In the genomic region with DNA sequence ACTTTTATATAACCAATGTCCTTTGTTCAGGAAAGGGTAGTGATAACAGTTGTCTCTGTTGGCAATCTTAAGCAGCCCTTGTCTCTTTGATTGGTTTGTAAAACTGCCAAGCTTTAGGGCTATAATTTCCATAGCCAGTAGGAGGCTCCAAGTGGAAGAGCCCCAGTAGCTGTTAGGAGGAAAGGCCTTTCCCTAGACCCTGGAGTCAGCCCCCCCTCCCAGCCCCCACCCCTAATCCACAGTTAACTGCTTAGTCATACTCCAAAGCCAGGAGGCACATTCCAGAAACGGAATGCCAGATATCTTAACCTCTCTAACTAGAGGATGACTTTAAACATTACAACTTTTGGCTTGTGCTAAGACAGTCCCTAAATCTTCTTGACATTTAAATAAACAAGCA, we compare ENCODE assay signal across 12 mouse cellular contexts. TPM values are rescaled to one million over a fixed set of nuclear protein-coding genes. Genes with fewer than 3 reads are reported as not detected.
DNase-seq lines count a peak whose midpoint lies in the region; ATAC-seq and TF ChIP-seq lines count a peak whose summit lies in the region.
"Had no signal": no experiment of that assay in that cellular context is flagged by ENCODE, and none has a peak within 500 bp of the region (broad histone marks: within the 10 kb centered on the region; RNA-seq: fewer than 3 reads in every experiment).

No protein-coding gene starts in this region.

- no peaks in the 10 kb centered on the region for H3K36me3 ChIP-seq in intestine, postnatal 0 days (ENCODE audit: control insufficient read depth, insufficient read depth)
- H3K36me3 ChIP-seq: midbrain, embryonic 12.5 days had no signal

- no peak for ATAC-seq in intestine, postnatal 0 days

- no peak overlapping the region for H3K4me3 ChIP-seq in intestine, postnatal 0 days (ENCODE audit: low read depth, low read length)
- H3K4me3 ChIP-seq in cerebellum, adult 2 months (replicated peaks; ENCODE audit: insufficient read depth, low read depth, low read length): no peak overlapping the region
- H3K4me3 ChIP-seq: midbrain, embryonic 12.5 days had no signal

- no peaks in the 10 kb centered on the region for H3K27me3 ChIP-seq in intestine, postnatal 0 days (replicated peaks; ENCODE audit: control insufficient read depth, insufficient read depth, low read length)
- H3K27me3 ChIP-seq in cerebellum, adult 2 months (ENCODE audit: control insufficient read depth, insufficient read depth, low read length): no peaks in the 10 kb centered on the region
- H3K27me3 ChIP-seq: midbrain, embryonic 12.5 days had no signal

- no peak overlapping the region for H3K27ac ChIP-seq in intestine, postnatal 0 days (ENCODE audit: low read depth, low read length)
- no peak overlapping the region for H3K27ac ChIP-seq in cerebellum, adult 2 months (ENCODE audit: insufficient read depth, low read length)
- H3K27ac ChIP-seq: liver, embryonic 14.5 days; midbrain, embryonic 12.5 days had no signal

- H3K4me1 ChIP-seq in intestine, postnatal 0 days (replicated peaks; ENCODE audit: control insufficient read depth, insufficient read depth, low read length): no peaks in the 10 kb centered on the region; the same call in 1 of the 2 replicates
- H3K4me1 ChIP-seq in cerebellum, adult 2 months (ENCODE audit: control insufficient read depth, insufficient read depth, low read length): no peaks in the 10 kb centered on the region

- no peaks in the 10 kb centered on the region for H3K9me3 ChIP-seq in intestine, postnatal 0 days (ENCODE audit: control insufficient read depth)
- H3K9me3 ChIP-seq: midbrain, embryonic 12.5 days had no signal

- WGBS in intestine, postnatal 0 days: 22% methylated on average over 1 of the region's 1 CpGs
- WGBS in cerebellum, adult 2 months: 20% methylated on average over 1 of the region's 1 CpGs

- DNase-seq in kidney, postnatal 10 days: peak; percentile 19
- no peak for DNase-seq in kidney, adult 9 months
- DNase-seq in ES-CJ7 (ENCODE audit: low read depth, low spot score): peak; percentile 66
- peak; percentile 93 for DNase-seq in R1 (ENCODE audit: low read depth, low spot score)
- DNase-seq in cerebellum, adult 2 months: no peak
- no peak for DNase-seq in left cerebral cortex, adult 18-20 months (ENCODE audit: low spot score in 2 of 2)
- DNase-seq: cerebellum, postnatal 25 days; layer of hippocampus, postnatal 36 days had no signal

- no peak overlapping the region for H3K4me2 ChIP-seq in intestine, postnatal 0 days (replicated peaks; ENCODE audit: low read depth)
- H3K4me2 ChIP-seq: midbrain, embryonic 12.5 days had no signal

- peak; percentile 38; the same call in 1 of the 2 replicates for TF ChIP-seq CTCF in intestine, postnatal 0 days (IDR thresholded peaks at IDR 0.05; ENCODE audit: low read depth)
- TF ChIP-seq CTCF in cerebellum, adult 2 months (IDR thresholded peaks at IDR 0.05; ENCODE audit: borderline replicate concordance, insufficient read depth, low read depth, low read length): no peak

- TF ChIP-seq POLR2A in cerebellum, adult 2 months (IDR thresholded peaks at IDR 0.05; ENCODE audit: borderline replicate concordance, insufficient read depth, low read length): no peak

- H3K9ac ChIP-seq in intestine, postnatal 0 days (ENCODE audit: low read depth, low read length): no peak overlapping the region
- H3K9ac ChIP-seq: liver, embryonic 14.5 days; midbrain, embryonic 12.5 days had no signal

RNA-seq across cellular contexts. Expression of a gene that starts 7.4 kb away (rescaled TPM):
- polyA plus RNA-seq in intestine, postnatal 0 days (2015; fragmentation: Nextera tagmentation; extraction: Ambion mirVana): 6.5 and 6.9 TPM in 2 replicates
- polyA plus RNA-seq in cerebellum, adult 2 months (2012; rRNA removed): 36.9 and 40.7 TPM in 2 replicates
- total RNA-seq in left cerebral cortex, adult 18-20 months (2021): 10 to 100 TPM in 1 of 2 experiments, 1 to 10 TPM in 1; 8.4 to 10.7 TPM
- total RNA-seq: hematopoietic stem cell, adult 5-6 weeks had no signal

RNA-seq across cellular contexts. Expression of a gene that starts 22.9 kb away (rescaled TPM):
- polyA plus RNA-seq in intestine, postnatal 0 days (2015; fragmentation: Nextera tagmentation; extraction: Ambion mirVana): 0.38 and 1.3 TPM in 2 replicates
- 10.3 and 11.2 TPM in 2 replicates for polyA plus RNA-seq in cerebellum, adult 2 months (2012; rRNA removed)
- total RNA-seq in left cerebral cortex, adult 18-20 months (2021): 10 to 100 TPM; 19.7 to 21.8 TPM
- total RNA-seq: hematopoietic stem cell, adult 5-6 weeks had no signal

Comparison
In these comparisons a context has a peak if more than half of its experiments do, and no peak if none do; other contexts are left out.
1. DNase-seq: peak in kidney, postnatal 10 days (single experiment), ES-CJ7 (single experiment) and R1 (single experiment); none in kidney, adult 9 months (single experiment), cerebellum, adult 2 months (0 of 2) and left cerebral cortex, adult 18-20 months (0 of 2).